Mouse (Mus musculus): ENCODE data around the gene Wdr5b.
"Not testable (repeated sequence)": the region's sequence is repeated elsewhere in the genome, so short reads cannot be mapped to it uniquely, and the experiment has no call there.

Wdr5b gene

DNA sequence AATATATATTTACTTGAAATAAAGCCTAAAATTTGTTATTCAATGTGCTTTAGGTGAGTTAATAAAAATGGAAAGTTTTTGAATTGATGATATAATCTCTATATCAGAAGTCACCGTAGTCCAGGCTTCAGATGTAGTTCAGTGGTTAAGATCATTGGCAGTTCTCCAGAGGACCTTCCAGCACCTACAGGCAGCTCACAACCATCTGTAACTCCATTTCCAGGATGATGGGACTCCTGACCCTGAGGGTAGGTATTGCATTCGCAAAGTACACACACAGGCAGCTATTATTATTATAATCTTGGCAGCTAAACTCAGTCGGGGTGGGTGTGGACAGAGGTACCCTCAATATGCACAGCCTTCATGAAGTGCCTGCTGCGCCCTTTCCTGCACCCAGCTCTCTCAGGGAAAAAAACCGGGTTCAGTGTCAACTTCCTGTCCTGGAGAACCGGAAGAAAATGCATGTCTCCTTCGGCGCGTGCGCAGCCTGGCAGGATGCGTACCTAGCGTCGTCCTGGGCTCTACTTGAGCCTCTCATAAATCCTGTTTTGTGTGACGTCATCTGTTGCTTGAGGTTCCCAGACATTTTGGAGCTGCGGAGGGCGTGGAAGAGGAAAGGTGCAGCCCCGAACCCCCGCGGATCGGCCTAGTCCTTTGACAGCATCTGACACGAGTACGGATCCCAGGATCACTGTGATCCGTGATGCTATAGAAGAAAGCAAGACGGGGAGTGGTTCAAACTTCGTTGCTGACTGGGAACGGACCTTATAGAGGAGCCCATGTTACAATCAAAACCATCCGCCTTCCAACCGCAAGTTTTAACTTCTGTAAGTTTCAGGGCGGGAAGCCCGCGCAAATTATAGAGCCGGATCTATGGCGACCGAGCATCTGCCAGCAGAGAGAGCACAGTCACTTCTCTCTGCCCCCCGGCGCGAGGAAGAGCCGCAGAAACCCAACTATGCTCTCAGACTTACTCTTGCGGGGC, at the start of gene Wdr5b:
Wdr5b (plus strand) TSS at position 551 of the 985 bp plus-strand sequence.
- DNase-seq (ENCODE audit: low spot score) = peak; percentile 91

DNA sequence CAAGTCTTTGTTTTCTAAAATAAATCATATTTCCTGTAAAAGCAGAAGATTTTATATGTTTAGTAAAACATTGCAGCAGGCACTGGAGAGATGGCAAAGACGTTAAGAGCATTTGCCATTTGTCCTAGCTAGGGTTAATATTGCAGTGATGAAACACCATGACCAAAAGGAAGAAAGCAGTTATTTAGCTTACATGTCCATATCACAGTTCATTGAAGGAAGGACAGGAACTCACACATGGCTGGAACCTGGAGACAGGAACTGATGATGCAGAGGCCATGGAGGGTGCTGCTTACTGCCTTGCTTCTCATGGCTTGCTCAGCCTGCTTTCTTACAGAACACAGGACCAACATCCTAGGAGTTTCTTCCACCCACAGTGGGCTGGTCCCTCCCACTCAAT, 48.6 kb upstream of the Wdr5b start:
- no peak for DNase-seq (ENCODE audit: low spot score)

GRCm38 (mm10) chr16:35993316-35993715, 47.7 kb upstream of the Wdr5b start:
- no peak for DNase-seq (ENCODE audit: low spot score)

GRCm38 (mm10) chr16:35998852-35999251, 42.1 kb upstream of the Wdr5b start:
- not testable (repeated sequence) for DNase-seq (ENCODE audit: low spot score)

DNA sequence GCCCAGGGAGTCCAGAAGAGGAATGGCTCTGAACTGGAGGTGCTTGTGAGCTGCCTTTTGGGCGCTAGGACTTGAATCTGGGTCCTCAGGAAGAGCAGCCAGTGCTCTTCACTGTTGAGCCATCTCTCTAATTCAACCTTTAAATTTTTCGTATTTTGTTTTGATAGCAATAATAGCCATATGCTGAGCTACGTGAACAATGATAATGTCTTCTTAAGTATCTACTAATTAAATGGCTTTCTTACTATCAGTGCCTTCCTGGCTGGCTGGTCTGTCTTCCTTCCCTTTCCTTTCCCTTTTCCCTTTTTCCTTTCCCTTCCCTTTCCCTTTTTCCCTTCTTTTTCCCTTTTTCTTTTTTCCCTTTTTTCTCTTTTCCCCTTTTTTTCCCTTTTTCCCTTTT, 32.6 kb upstream of the Wdr5b start:
- no peak for DNase-seq (ENCODE audit: low spot score)

- DNase-seq (ENCODE audit: low spot score) = no peak
Measured at GRCm38 (mm10) chr16:36016335-36016734, 24.7 kb upstream of the Wdr5b start.

DNA sequence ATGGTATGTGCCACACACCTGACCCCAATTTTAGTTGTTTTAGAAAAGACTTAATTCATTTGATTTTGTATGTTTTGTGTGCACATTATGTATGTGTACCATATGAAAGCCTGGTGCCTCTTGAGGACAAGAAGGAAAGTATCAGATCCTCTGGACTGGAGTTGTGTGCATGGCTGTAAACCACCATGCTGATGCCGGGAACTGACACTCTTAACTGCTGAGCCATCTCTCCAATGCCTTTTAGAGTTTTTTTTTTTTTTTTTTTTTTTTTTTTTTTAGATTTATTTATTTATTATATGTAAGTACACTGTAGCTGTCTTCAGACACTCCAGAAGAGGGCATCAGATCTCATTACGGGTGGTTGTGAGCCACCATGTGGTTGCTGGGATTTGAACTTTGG, 12.9 kb upstream of the Wdr5b start:
- DNase-seq (ENCODE audit: low spot score) = not testable (repeated sequence)

GRCm38 (mm10) chr16:36041625-36042020, 633 bp downstream of the Wdr5b start:
- no peak for DNase-seq (ENCODE audit: low spot score)

DNA sequence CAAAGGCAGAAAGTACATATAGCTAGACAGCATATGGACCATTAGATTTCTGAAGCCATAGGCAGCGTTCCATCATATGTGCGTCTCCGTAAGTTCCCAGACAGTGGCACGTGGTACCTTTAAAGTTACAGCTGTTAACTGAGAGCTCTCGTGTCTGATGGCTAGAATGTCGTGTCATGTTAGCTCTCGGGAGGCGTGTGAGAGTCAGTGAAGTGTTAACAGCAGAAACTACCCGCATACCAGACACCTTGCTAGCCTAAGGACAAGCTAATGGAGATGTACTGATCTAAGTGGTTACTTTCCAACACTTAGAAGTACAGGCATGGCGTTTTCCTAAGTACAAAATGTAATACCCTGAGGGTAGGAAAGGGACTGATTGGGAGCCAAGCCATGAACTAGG, 2.1 kb downstream of the Wdr5b start:
- no peak for DNase-seq (ENCODE audit: low spot score)

DNA sequence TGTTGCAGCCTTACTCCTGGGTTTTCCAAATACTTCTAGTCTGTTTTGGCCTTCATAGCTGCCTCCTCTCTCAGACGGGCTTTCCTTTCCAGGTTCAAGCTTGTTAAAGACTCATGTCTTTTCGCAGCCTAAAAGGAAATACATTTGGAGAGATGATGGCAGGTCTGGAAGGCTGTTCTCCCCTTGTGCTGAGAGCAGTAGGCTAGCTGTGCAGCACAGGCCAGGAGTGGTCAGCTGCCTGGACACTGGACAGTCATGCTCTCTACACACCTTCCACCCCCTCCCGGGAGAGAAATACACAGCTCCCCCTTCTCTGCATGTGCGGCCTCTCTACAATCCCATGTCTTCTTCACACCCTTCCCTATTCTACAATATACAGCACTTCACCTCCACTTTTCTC, 3.0 kb downstream of the Wdr5b start:
- no peak for DNase-seq (ENCODE audit: low spot score)

DNA sequence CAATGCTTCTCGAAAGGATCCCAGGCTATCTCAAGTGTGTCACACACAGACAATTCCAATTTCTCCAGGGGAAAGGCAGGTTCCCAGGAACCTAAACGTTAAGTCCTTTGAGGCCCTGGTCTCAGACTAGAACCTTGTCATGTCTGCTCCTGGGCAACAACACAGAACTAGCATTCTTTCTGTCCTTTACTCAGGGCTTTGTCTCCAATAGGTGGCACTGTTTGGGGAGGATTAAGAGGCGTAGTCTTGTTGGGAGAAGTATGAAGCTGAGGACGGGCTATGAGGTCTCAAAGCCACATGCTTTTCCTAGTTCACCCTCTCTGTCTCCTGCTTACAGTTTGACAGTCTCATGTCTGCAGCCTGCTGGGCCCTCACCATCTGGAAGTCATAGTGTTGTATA, 6.5 kb downstream of the Wdr5b start:
- DNase-seq (ENCODE audit: low spot score) = no peak

- DNase-seq (ENCODE audit: low spot score) = no peak
Measured at GRCm38 (mm10) chr16:36051491-36051890, 10.5 kb downstream of the Wdr5b start.

- DNase-seq (ENCODE audit: low spot score) = no peak
Measured at GRCm38 (mm10) chr16:36053524-36054275, 12.7 kb downstream of the Wdr5b start.

GRCm38 (mm10) chr16:36054920-36055319, 13.9 kb downstream of the Wdr5b start:
- no peak for DNase-seq (ENCODE audit: low spot score)

DNA sequence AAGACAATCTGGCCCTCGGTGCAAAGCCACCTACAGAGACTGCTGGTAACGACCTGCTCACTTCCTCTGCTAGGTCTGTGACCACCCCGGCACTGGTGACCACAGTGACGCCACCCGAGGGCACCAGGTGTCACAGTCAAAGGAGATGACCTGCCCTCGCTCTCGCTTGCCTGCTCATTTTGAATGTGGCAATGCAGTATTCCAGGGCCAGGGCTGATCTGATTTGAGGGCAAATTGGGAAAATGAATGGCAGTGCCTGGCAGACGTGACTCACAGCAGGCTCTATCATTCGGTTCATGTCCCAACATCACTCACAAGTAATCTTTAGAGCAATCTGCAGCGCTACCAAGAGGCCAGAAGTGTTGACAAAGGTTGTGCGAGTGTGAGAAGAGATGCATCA, 15.4 kb downstream of the Wdr5b start:
- DNase-seq (ENCODE audit: low spot score) = no peak

- no peak for DNase-seq (ENCODE audit: low spot score)
Measured at GRCm38 (mm10) chr16:36057933-36058475, 17.0 kb downstream of the Wdr5b start.

GRCm38 (mm10) chr16:36062534-36062933, 21.5 kb downstream of the Wdr5b start:
- DNase-seq (ENCODE audit: low spot score) = not testable (repeated sequence)

DNA sequence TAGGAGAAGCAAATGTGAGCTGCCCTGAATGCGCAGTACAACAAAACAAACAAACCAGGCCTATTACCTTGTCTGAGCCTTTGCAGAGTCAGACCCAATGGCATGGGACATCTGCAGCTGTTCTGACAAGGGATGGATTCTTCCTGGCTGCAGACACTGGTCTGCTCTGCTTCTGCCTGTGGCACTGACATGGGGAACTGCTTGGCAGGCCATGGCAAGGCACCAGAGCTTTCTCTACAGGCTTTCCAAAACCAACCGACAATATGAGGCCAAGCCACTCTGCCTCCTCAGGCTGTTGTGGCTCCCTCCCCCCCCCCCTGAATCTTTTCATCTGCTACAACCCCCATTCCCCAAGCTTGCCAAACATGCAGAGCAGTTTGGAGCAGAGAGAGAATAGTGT, 22.3 kb downstream of the Wdr5b start:
- DNase-seq (ENCODE audit: low spot score) = no peak

DNA sequence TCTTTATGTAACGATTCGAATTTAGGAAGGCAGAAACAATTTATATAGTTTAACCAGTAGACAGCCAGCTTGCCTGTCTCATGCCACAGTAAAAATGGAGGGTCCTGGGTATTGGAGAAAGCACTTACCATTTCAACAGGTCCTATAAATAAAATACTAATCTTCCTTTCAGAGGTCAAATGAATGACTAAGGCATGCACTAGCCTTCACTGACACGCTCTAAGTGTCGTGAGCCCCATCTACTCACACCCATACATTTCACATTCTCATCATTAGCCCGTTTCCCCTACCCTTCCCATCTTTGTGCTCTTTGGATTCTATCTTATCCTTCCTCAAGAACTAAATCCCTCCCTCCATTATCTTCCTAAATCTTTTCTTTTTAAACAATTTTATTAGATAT, 23.9 kb downstream of the Wdr5b start:
- DNase-seq (ENCODE audit: low spot score) = no peak

DNA sequence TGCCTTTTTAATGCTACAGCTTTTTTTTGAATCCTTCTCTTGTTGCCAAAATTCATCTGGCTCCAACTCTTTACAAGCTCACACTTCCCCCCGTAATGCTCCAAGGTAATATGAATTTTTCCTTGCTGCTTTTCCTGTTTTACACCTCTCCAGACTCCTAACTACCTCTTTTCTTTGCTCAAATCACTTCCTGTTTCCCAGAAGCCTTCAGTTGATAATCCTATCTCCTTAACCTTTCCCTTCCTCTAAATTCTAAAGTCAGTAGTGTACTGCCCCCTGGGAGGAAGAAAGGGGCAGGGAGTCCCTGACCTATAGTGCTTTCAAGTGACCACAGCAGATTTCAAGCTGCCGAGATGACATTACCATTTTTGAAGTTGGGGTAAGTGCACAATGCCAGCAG, 26.7 kb downstream of the Wdr5b start:
- DNase-seq (ENCODE audit: low spot score) = no peak

DNA sequence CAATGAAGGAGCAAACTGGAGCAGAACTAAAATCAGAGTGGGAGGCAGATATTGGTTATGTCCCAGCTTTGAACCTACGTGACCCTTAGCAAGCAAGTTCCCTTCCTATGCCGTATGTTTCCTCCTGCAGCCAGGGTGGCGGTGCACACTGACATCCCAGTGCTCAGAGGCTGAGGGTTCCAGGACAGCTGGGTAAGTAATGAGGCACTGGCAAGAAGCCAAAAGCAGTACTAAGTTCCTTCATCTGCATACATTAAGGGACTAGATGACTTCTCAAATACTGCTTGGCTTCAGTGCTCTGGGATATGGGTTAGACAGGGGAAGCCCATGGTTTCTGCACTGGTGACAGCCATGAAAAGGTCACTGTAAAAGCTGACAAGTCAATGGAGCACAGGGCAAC, 27.4 kb downstream of the Wdr5b start:
- no peak for DNase-seq (ENCODE audit: low spot score)

DNA sequence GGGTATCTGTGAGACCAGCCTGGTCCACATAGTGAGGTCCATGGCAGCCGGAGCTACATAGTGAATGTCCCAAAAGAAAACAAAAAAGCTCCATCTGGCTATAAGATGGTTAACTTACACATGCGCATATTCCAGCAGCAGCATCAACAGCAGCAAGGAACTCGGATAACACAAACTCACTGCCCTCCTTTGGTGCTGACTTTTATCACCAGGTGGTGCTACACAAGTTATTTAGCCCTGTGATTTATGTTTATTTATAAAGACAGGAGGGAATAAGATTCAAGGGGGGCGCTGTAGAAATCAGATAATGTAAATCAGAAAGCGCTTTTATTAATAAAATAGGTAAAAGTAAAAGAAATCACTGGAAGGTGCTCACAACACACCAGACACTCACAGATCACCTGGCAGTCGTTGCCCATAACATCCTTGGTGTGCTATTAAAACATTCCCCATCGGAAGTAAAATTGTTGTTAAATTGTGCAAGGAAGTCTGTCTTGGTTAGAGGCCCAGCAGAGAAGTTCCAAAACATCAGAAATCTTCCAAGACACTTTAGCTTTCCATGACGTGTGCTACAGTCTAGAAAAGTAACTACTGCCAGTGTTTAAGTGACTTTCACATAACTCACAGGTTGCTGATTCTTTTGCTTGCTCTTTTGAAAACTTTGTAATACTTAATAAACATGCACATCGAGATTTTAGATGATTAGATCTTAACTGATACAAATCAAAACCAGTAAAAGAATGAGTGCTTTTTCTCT, 29.0 kb downstream of the Wdr5b start:
- DNase-seq (ENCODE audit: low spot score) = no peak

Measured in yolk sac, embryonic 10.5 days (tissue).